Mouse (Mus musculus): ENCODE measurements at regions not wholly inside any gene's neighbourhood (a gene's known extent, or its start where the extent isn't known, plus 50 kb on each side); places are given as distances from the start of the nearest gene placed in this dataset.

- WGBS, result 75% methylated on average over 3 of the region's 3 CpGs
- H3K27me3 ChIP-seq (ENCODE audit: control insufficient read depth, insufficient read depth, low read length), result no peaks in the 10 kb centered on the region
- H3K4me1 ChIP-seq (replicated peaks; ENCODE audit: control insufficient read depth, insufficient read depth, low read length), result no peaks in the 10 kb centered on the region
- DNase-seq (ENCODE audit: low spot score), result peak; percentile 7
- no peak overlapping the region for H3K9ac ChIP-seq (ENCODE audit: low read depth, low read length)
- H3K9me3 ChIP-seq (ENCODE audit: control insufficient read depth, low read length), result no peaks in the 10 kb centered on the region
- no peak overlapping the region for H3K4me3 ChIP-seq (ENCODE audit: low read depth, low read length)
- no peak for ATAC-seq (ENCODE audit: low FRiP score)
- no peaks in the 10 kb centered on the region for H3K36me3 ChIP-seq (ENCODE audit: control insufficient read depth, insufficient read depth, low read length)
- H3K4me2 ChIP-seq (replicated peaks; ENCODE audit: low read depth, low read length), result no peak overlapping the region
- H3K27ac ChIP-seq (ENCODE audit: low read depth, low read length), result no peak overlapping the region
Measured at GRCm38 (mm10) chr6:94911836-94912235, 205.2 kb upstream of the Kbtbd8 start.

GRCm38 (mm10) chr6:94911374-94911773 is 205.7 kb upstream of the Kbtbd8 start:
- DNase-seq (ENCODE audit: low spot score) (peak; percentile 34), ATAC-seq (ENCODE audit: low FRiP score) (no peak)
- no peaks in the 10 kb centered on the region for H3K36me3 ChIP-seq (ENCODE audit: control insufficient read depth, insufficient read depth, low read length)
- no peak overlapping the region for H3K4me3 ChIP-seq (ENCODE audit: low read depth, low read length)
- H3K27ac ChIP-seq (ENCODE audit: low read depth, low read length), result no peak overlapping the region
- H3K9me3 ChIP-seq (ENCODE audit: control insufficient read depth, low read length), result no peaks in the 10 kb centered on the region
- H3K4me1 ChIP-seq (replicated peaks; ENCODE audit: control insufficient read depth, insufficient read depth, low read length), result no peaks in the 10 kb centered on the region
- no peak overlapping the region for H3K9ac ChIP-seq (ENCODE audit: low read depth, low read length)
- no peaks in the 10 kb centered on the region for H3K27me3 ChIP-seq (ENCODE audit: control insufficient read depth, insufficient read depth, low read length)
- H3K4me2 ChIP-seq (replicated peaks; ENCODE audit: low read depth, low read length), result no peak overlapping the region
- WGBS, result 52% methylated on average over 9 of the region's 9 CpGs

- WGBS, result 85% methylated on average over 4 of the region's 4 CpGs
- no peak for DNase-seq (ENCODE audit: low spot score)
Measured at GRCm38 (mm10) chr6:94900862-94901261, 200.9 kb upstream of the Lrig1 start.

GRCm38 (mm10) chr6:94898881-94899280 is 198.9 kb upstream of the Lrig1 start:
- Histone ChIP-seq H3K4me1 (replicated peaks; ENCODE audit: control insufficient read depth, insufficient read depth, low read length) (no peaks in the 10 kb centered on the region), H3K4me2 (replicated peaks; ENCODE audit: low read depth, low read length) (no peak overlapping the region), H3K27me3 (ENCODE audit: control insufficient read depth, insufficient read depth, low read length) (no peaks in the 10 kb centered on the region), H3K4me3 (ENCODE audit: low read depth, low read length) (no peak overlapping the region), H3K9ac (ENCODE audit: low read depth, low read length) (no peak overlapping the region), H3K36me3 (ENCODE audit: control insufficient read depth, insufficient read depth, low read length) (no peaks in the 10 kb centered on the region), H3K9me3 (ENCODE audit: control insufficient read depth, low read length) (no peaks in the 10 kb centered on the region), H3K27ac (ENCODE audit: low read depth, low read length) (no peak overlapping the region)
- ATAC-seq (ENCODE audit: low FRiP score) (no peak), DNase-seq (ENCODE audit: low spot score) (no peak)
- WGBS, result 92% methylated on average over 9 of the region's 9 CpGs

More at GRCm38 (mm10) chr6:94900862-94901261, 200.9 kb upstream of the Lrig1 start:
- no peak overlapping the region for H3K4me2 ChIP-seq (replicated peaks; ENCODE audit: low read depth, low read length)
- H3K4me1 ChIP-seq (replicated peaks; ENCODE audit: control insufficient read depth, insufficient read depth, low read length), result no peaks in the 10 kb centered on the region
- H3K4me3 ChIP-seq (ENCODE audit: low read depth, low read length), result no peak overlapping the region
- no peaks in the 10 kb centered on the region for H3K27me3 ChIP-seq (ENCODE audit: control insufficient read depth, insufficient read depth, low read length)
- H3K27ac ChIP-seq (ENCODE audit: low read depth, low read length), result no peak overlapping the region
- no peaks in the 10 kb centered on the region for H3K36me3 ChIP-seq (ENCODE audit: control insufficient read depth, insufficient read depth, low read length)
- no peak overlapping the region for H3K9ac ChIP-seq (ENCODE audit: low read depth, low read length)
- no peak for ATAC-seq (ENCODE audit: low FRiP score)
- H3K9me3 ChIP-seq (ENCODE audit: control insufficient read depth, low read length), result no peaks in the 10 kb centered on the region

- no peak overlapping the region for H3K4me2 ChIP-seq (replicated peaks; ENCODE audit: low read depth, low read length)
- H3K27me3 ChIP-seq (ENCODE audit: control insufficient read depth, insufficient read depth, low read length), result no peaks in the 10 kb centered on the region
- no peaks in the 10 kb centered on the region for H3K4me1 ChIP-seq (replicated peaks; ENCODE audit: control insufficient read depth, insufficient read depth, low read length)
- DNase-seq (ENCODE audit: low spot score) (peak; percentile 10), ATAC-seq (ENCODE audit: low FRiP score) (no peak)
- no peaks in the 10 kb centered on the region for H3K36me3 ChIP-seq (ENCODE audit: control insufficient read depth, insufficient read depth, low read length)
- H3K9ac ChIP-seq (ENCODE audit: low read depth, low read length), result no peak overlapping the region
- WGBS, result 59% methylated on average over 3 of the region's 3 CpGs
- no peaks in the 10 kb centered on the region for H3K9me3 ChIP-seq (ENCODE audit: control insufficient read depth, low read length)
- H3K27ac ChIP-seq (ENCODE audit: low read depth, low read length), result no peak overlapping the region
- H3K4me3 ChIP-seq (ENCODE audit: low read depth, low read length), result no peak overlapping the region
Measured at GRCm38 (mm10) chr6:94890165-94890564, 190.2 kb upstream of the Lrig1 start.

GRCm38 (mm10) chr6:94889271-94889670 is 189.3 kb upstream of the Lrig1 start:
- Histone ChIP-seq H3K4me2 (replicated peaks; ENCODE audit: low read depth, low read length) (no peak overlapping the region), H3K27me3 (ENCODE audit: control insufficient read depth, insufficient read depth, low read length) (no peaks in the 10 kb centered on the region), H3K9me3 (ENCODE audit: control insufficient read depth, low read length) (no peaks in the 10 kb centered on the region), H3K9ac (ENCODE audit: low read depth, low read length) (no peak overlapping the region), H3K4me3 (ENCODE audit: low read depth, low read length) (no peak overlapping the region), H3K4me1 (replicated peaks; ENCODE audit: control insufficient read depth, insufficient read depth, low read length) (no peaks in the 10 kb centered on the region), H3K27ac (ENCODE audit: low read depth, low read length) (no peak overlapping the region), H3K36me3 (ENCODE audit: control insufficient read depth, insufficient read depth, low read length) (no peaks in the 10 kb centered on the region)
- DNase-seq (ENCODE audit: low spot score) (no peak), ATAC-seq (ENCODE audit: low FRiP score) (no peak)
- 85% methylated on average over 10 of the region's 10 CpGs for WGBS

GRCm38 (mm10) chr6:94881139-94881538 is 181.2 kb upstream of the Lrig1 start:
- DNase-seq (ENCODE audit: low spot score), result no peak
- no peaks in the 10 kb centered on the region for H3K36me3 ChIP-seq (ENCODE audit: control insufficient read depth, insufficient read depth, low read length)
- H3K27me3 ChIP-seq (ENCODE audit: control insufficient read depth, insufficient read depth, low read length), result no peaks in the 10 kb centered on the region
- WGBS, result 86% methylated on average over 10 of the region's 10 CpGs
- no peak for ATAC-seq (ENCODE audit: low FRiP score)
- no peak overlapping the region for H3K4me2 ChIP-seq (replicated peaks; ENCODE audit: low read depth, low read length)
- no peak overlapping the region for H3K4me3 ChIP-seq (ENCODE audit: low read depth, low read length)
- no peaks in the 10 kb centered on the region for H3K4me1 ChIP-seq (replicated peaks; ENCODE audit: control insufficient read depth, insufficient read depth, low read length)
- no peaks in the 10 kb centered on the region for H3K9me3 ChIP-seq (ENCODE audit: control insufficient read depth, low read length)
- H3K9ac ChIP-seq (ENCODE audit: low read depth, low read length), result no peak overlapping the region
- H3K27ac ChIP-seq (ENCODE audit: low read depth, low read length), result no peak overlapping the region

- WGBS, result 83% methylated on average over 5 of the region's 5 CpGs
- H3K4me1 ChIP-seq (replicated peaks; ENCODE audit: control insufficient read depth, insufficient read depth, low read length), result no peaks in the 10 kb centered on the region
- no peaks in the 10 kb centered on the region for H3K36me3 ChIP-seq (ENCODE audit: control insufficient read depth, insufficient read depth, low read length)
- no peak overlapping the region for H3K9ac ChIP-seq (ENCODE audit: low read depth, low read length)
- no peak overlapping the region for H3K27ac ChIP-seq (ENCODE audit: low read depth, low read length)
- no peaks in the 10 kb centered on the region for H3K27me3 ChIP-seq (ENCODE audit: control insufficient read depth, insufficient read depth, low read length)
- H3K4me3 ChIP-seq (ENCODE audit: low read depth, low read length), result no peak overlapping the region
- ATAC-seq (ENCODE audit: low FRiP score) (no peak), DNase-seq (ENCODE audit: low spot score) (no peak)
- H3K4me2 ChIP-seq (replicated peaks; ENCODE audit: low read depth, low read length), result no peak overlapping the region
- no peaks in the 10 kb centered on the region for H3K9me3 ChIP-seq (ENCODE audit: control insufficient read depth, low read length)
Measured at GRCm38 (mm10) chr6:94875841-94876240, 175.9 kb upstream of the Lrig1 start.

GRCm38 (mm10) chr6:94875065-94875464 is 175.1 kb upstream of the Lrig1 start:
- 96% methylated on average over 4 of the region's 4 CpGs for WGBS
- no peaks in the 10 kb centered on the region for H3K36me3 ChIP-seq (ENCODE audit: control insufficient read depth, insufficient read depth, low read length)
- no peak overlapping the region for H3K27ac ChIP-seq (ENCODE audit: low read depth, low read length)
- no peak overlapping the region for H3K4me3 ChIP-seq (ENCODE audit: low read depth, low read length)
- ATAC-seq (ENCODE audit: low FRiP score), result no peak
- H3K4me1 ChIP-seq (replicated peaks; ENCODE audit: control insufficient read depth, insufficient read depth, low read length), result no peaks in the 10 kb centered on the region
- H3K4me2 ChIP-seq (replicated peaks; ENCODE audit: low read depth, low read length), result no peak overlapping the region
- no peaks in the 10 kb centered on the region for H3K27me3 ChIP-seq (ENCODE audit: control insufficient read depth, insufficient read depth, low read length)
- no peak overlapping the region for H3K9ac ChIP-seq (ENCODE audit: low read depth, low read length)
- no peak for DNase-seq (ENCODE audit: low spot score)
- no peaks in the 10 kb centered on the region for H3K9me3 ChIP-seq (ENCODE audit: control insufficient read depth, low read length)

Measured in hindbrain, embryonic 11.5 days (tissue).